Mouse (Mus musculus): ENCODE measurements around the gene Mthfr.

- TF ChIP-seq POLR2A (IDR thresholded peaks at IDR 0.05; ENCODE audit: insufficient read length, low read depth) (no peak), TCF12 (IDR thresholded peaks at IDR 0.05; ENCODE audit: insufficient read depth, poor library complexity, severe bottlenecking) (no peak)
Measured at GRCm38 (mm10) chr4:148075259-148075658, 36.4 kb downstream of the Mthfr start.

All from myocyte (in vitro differentiated cells).